Mouse (Mus musculus) left cerebral cortex, adult 9 months (tissue): Measurements from ENCODE around the gene Pate3.
"Not testable (repeated sequence)": the region's sequence is repeated elsewhere in the genome, so short reads cannot be mapped to it uniquely, and the experiment has no call there.

Source experiments
- DNase-seq, 2 experiments: peaks; one replicate each; pipeline ENCODE4 v3.0.0; 2022; ENCODE audit warnings: low spot score in 2 of 2

The Pate3 gene

GRCm38 (mm10) chr9:35648102-35648501 is at the start of gene Pate3:
TSS of gene Pate3 (minus strand) at chr9:35648202.
- no peak for DNase-seq

GRCm38 (mm10) chr9:35691924-35692323 is 43.9 kb upstream of the Pate3 start:
- DNase-seq = no peak

- peak in 1 of 2 experiments; percentile 17 for DNase-seq
These were observed 39.0 kb upstream of the Pate3 start, which contains the start of gene Pate1 for GRCm38 (mm10) chr9:35687013-35687412. TSS of gene Pate1 (minus strand) at chr9:35687390.

DNA sequence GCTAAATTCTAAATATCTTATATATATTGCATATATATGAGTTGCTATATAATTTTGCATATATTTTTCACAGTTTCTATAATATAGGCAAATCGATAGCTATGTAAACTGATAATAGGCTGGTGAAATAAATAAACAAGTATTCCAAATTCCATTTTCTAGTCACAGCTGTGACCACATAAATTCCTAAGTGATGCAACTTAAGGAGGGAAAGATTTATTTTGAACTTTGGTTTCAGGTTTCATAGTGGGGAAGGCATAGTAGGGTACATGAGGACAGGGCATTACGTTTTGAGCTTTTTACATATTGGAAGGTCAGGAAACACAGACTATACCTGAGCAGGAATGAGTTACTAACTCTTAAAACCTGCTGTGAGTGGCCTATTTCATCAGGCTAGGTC is 25.6 kb upstream of the Pate3 start:
- no peak for DNase-seq

DNA sequence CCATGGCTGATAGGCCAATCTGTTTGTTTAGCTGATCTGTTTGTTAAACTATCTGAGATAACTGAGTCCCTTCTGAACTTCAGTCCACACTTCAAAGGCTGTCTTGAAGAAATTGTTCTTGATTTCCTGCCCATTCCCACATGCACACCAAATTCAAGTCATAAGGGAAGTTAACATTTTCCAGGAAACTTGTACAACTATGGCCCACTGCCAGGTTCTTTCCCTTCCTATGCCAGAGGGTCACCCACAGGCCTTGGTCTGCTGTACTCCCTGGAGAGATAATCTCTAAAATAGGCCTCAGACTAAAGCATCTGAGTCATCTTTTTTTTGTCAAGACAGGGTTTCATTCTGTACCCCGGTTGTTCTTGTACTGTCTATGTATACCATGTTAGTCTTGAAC is 15.0 kb downstream of the Pate3 start:
- DNase-seq = no peak

- DNase-seq = not testable (repeated sequence)
These were observed 31.2 kb downstream of the Pate3 start for GRCm38 (mm10) chr9:35616784-35617183.

DNA sequence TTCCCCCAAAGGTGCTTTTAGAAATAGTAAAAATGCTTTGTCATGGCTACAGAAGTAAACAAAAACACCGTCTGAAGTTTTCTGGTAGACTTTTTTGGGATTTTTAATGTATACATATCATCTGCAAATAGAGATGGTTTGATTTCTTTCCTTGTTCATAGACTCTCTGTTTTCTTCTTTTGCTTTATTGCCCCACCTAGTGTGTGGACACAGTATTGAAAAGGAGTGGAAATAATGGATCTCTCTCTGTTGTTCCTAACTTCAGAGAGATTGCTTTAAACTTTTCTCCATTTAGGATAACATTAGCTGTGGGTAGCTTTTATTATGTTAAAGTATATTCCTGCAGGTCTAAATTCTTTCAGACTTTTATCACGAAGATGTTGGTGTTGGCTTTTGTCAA is 34.0 kb downstream of the Pate3 start:
- DNase-seq = no peak

DNA sequence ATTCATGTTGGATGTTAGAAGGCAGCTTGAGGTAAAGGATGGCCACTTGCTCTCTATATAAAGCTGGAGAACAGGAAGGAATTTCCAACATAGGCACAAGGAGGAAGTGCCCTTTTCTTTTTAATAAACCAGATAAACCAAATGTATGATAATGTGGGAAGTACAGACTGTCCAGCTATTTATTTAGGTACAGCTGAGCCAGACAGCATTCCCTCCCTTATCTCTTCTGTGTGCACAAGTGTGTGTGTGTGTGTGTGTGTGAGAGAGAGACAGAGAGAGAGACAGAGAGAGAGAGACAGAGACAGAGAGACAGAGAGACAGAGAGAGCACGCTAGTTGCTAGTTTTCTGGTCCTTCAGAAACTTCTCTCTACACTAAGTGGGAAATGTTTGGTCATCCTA is 36.2 kb downstream of the Pate3 start, which contains the start of gene Pate4:
TSS of gene Pate4 (minus strand) at position 101 of the 400 bp plus-strand sequence.
- DNase-seq = no peak

GRCm38 (mm10) chr9:35607647-35608405 is 40.2 kb downstream of the Pate3 start:
- DNase-seq = peak in 1 of 2 experiments; percentile 15
